Mouse (Mus musculus) lung, adult 2 months (tissue): ENCODE results near the gene Usp39.

Experiments
- CTCF ChIP-seq: fragments of 200-500 bp; IDR thresholded peaks from 2 replicates; pipeline ENCODE4 v1.5.1; 2011; ENCODE audit warnings: mild to moderate bottlenecking, low read length, control low read depth; ENCODE audit not compliant: insufficient read depth
- POLR2A ChIP-seq: fragments of 200-500 bp; IDR thresholded peaks from 2 replicates; pipeline ENCODE4 v1.6.1; 2011; ENCODE audit warnings: low read depth, mild to moderate bottlenecking, control low read depth, low read length, borderline replicate concordance; ENCODE audit errors: extremely low read depth

DNA sequence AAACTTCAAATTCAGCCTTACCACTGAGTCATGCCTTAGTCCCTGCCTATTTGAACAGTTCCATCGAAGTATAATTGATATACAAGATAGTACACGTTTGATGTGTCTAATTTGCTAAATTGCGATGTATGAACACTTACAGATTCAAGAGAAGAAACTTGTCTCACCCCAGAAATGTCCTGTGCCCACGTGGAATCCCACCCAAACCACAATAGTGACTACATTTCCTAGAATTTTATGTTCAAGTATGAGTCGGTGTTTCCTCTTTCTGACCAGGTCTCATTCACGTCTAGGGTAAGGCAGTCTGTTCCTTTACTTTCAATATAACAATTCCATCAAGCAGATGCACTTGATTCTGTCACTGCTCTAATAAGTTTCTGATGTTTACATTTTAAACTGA lies 649 bp upstream of the Usp39 start:
- TF ChIP-seq POLR2A = no peak
- no peak for TF ChIP-seq CTCF
